Mouse (Mus musculus) urinary bladder, postnatal 25 days (tissue): ENCODE data around the gene P4ha2.
A peak's percentile ranks its signal among the peaks of the same experiment; 100 is the strongest.

Experiments used
- DNase-seq: peaks from one replicate; pipeline ENCODE4 v3.0.0; 2022; ENCODE audit warnings: low spot score

The P4ha2 gene

DNA sequence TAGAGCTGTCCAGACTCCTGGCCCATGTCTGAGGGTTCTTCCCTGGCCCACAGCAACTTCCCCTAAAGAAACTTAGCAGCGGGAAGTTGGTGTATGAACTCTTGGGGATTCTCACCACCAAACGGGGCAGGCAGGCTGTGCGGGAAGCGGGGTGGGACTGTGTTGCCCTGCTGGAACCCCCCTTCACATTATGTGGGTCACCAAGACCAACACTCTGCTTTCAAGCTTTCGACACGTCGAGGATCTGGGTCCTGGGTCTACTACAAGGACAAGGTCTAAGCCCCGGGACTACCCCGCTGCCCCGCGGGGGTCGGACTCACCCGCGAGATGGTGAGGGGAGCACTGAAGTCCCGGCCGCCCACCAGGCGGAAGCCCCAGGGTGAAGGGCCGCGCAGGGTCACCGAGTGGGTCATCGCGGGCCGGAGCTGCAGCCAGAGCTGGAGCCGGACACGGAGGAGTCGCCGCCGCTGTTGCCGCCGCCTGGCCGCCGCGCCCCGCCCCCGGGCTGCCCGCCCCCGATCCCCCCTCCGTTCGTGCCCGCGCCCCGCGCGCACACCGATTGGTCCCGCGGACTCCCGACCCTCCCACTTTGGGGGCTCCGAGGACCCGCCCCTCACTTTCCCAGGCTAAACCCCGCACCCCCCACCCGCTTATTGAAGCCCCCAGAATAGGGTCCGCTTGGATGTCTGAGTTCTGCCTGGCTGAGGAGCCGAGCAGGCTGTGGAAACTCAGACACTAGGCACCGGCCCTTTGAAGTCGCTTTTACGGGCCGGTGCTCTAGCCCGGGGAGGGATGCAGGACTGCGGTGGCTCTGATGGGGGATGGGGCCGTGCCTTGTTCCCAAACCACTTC is 31.1 kb upstream of the P4ha2 start, which contains the start of gene Pdlim4:
Pdlim4 (minus strand) TSS at position 495 of the 852 bp plus-strand sequence.
- DNase-seq: no peak

DNA sequence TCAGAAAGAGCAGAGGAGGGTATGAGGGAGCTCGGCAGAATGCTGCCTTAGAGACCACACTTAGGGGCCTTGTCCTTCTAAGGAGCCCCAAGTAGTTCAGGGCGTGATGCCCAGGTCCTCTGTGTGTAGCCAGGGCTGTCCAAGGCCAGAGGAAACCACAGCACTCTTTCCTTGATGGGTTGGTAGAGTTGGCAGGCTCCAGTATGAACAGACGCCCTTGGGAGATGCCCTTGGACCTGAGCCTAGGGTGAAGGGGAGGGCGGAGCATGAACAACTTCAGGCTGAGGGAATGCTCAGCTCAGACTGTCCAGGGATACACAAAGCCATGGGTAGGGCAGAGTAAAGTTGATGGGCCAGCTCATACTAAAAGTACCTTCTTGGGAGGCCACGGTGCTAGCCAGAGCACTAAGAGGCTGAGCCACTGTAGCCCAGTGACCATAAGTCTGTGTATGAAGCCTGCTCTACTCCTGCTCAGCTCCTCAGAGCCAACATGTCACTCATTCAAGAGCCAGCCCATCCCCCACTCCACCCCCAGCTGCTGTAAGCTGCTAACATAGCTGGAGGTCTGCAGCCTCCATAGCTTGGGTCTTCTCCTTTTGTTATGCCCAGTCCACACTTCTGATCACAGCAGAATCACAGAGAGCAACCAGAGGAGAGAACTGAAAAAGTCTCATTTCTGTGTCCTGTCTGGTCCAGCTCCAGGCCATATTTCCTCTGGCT is 28.0 kb upstream of the P4ha2 start:
- no peak for DNase-seq

DNA sequence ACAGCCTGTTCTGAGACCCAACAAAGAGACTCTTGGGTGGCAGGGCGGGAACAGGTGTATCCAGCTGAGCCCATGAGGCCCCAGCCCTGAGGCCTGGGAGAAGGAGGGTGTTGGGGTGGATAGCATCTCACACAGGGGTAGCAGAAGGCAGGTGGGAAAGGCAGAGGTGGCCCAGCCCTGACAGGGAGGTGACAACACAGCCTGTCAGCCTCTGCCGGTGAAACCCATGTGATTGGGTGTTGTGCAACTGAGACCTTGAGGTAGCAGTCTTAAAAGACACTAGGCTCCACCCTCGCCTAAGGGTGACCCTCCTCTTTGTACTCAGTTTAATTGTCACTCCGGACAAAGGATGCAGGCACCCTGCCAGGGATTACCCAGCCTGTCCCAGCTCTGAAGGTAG is 26.6 kb upstream of the P4ha2 start:
- no peak for DNase-seq

DNA sequence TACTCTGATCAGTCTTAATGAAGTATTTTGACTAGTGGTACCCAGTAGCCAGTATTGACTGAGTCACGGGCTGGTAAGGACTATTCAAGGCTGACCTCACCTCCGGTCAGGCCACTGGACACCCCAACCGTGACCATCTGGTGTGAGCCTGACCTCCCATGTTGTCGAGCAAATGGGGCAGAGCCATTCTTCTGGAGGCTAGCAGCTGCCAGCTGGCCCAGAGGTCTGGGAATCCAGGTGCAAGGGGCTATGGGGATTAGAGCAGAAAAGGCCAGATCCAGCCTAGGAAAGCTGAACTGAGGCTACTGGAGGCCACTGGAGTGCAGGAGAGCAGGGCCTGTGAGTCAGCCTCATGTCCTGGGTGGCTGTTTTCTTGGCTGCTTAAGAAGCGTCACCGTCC is 24.5 kb upstream of the P4ha2 start:
- no peak for DNase-seq

DNA sequence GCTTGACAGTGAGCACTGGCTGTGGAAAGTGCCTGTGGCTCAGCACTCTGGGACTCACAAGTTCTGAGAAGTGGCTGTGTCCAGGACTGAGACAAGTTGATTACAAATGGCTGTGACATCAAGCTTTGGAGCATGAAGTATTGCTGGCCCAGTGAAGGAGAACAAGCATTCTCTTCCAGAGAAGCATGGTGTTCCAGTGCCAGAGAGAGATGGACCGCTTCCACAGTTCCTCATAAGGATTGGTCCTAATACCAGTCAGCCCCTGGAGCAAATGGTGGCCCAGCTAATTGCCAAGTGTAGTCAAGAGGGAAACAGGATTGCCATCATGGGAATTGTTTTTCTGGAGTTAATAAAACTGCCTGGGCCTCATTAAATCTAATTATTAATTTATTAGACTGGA is 23.8 kb upstream of the P4ha2 start:
- DNase-seq: no peak

DNA sequence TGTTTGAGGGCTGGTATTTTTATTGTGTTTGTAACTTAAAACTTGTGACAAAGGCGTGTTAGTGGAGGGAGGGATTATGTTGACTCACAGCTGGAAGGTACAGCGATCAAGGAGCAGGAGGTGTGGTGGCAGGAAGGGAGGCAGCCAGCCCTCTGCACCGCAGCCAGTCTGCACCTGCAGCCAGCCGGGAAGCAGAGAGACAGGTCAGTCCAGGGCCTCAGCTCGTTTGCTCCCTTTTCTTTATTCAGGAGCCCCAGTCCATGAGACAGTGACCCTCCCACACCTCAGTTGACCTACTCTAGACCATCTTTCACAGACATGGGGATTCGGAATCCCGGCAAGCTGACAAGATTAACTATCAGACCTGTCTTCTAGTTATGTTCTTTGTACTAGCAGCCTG is 19.5 kb upstream of the P4ha2 start:
- no peak for DNase-seq

DNA sequence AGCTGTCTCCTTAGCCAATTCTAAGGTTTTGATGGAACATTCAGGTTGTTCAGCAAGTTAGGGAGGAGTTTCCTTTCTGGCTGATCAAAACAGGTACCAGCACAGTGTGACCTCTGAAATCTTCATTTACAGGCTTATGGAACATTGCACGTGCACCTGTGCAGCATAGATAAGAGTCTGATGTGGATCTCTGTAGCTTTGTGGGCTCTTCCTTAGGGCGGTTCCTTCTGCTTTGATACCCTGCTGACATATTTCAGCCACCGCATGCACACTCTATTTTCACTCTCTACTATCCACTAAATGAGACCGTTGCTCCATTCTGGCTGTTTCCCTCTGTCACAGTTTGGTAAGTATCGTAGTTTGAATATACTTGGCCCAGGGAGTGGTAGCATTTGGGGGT is 17.2 kb upstream of the P4ha2 start:
- no peak for DNase-seq

DNA sequence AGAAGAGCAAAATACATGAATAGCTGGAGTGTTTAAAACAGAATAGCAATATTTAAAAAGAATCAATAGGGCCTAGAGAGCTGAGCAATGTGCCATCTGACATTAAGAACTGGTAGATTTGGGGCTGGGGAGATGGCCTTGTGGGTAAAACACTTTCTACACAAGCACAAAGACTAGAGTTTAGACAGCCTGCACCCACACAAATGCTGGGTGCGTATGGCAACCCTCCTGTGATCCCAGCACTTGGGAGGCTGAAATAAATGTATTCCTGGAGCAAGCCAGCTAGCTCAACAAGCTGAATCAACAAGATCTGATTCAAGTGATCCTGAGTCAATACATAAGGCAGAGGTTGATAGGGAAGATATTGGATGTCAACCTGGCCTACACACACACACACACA is 14.9 kb upstream of the P4ha2 start:
- DNase-seq: no peak

DNA sequence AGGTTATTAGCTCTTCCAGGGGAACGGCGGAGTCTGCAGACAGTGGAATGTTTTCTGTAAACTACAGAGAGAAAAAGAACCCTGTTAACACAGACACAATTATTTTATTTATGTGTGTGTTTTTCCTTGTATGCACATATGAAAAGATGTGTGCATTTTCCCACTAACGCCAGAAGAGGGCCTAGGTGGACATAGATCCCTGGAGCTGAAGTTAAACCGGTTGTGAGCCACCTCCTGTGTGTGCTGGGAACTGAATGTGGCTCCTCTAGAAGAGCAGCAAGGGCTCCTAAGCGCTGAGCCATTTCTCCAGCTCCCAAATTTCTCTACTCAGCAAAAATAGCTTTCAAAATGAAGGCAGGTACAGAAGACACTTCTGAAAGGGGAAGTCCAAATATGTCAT is 14.1 kb upstream of the P4ha2 start:
- DNase-seq: no peak

DNA sequence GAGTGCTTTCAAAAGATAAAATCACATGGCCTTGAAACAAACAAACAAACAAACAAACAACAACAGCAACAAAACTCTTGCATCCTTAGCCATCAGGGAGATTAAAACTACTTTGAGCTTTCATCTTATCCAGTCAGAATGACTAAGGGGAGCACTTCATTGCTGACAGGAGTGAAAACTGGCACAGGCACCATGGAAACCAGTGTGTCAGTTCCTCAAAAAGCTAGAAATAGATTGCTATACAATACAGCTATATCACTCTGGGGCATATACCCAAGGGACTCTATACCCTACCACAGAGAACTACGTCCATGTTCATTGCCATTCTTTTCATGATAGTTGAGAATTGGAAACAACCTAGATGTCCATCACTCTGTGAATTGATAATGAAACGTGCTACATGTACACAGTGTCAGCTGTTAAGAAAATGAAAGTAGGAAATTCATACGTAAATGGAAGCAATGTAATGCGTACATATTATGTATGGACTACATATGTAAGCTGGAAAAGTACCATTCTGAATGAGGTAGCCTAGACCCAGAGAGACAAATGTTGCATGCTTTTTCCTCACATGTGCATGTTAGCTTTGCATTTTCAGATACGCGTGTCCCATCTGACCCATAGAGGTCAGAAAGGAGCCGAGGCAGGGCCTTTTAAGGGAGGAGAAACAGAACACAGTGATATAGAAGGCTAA is 11.5 kb upstream of the P4ha2 start:
- no peak for DNase-seq

DNA sequence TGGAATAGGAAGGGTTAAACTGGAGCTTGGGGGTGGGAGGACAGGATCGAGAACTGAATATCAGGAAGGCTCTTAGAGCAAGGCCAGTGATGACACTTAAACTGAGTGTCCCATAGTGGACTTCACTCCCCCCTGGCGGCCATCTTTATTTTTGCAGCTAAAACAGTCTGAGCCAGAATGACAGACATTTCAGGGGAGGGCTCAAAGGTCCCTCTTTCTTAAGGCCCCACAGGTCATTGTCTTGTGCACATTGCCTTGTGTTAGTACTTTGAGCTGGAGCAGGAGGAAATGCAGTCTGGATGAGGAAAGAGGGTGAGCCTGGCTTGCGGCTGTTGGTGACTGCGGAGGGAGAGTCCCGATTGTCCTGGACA is 11.0 kb upstream of the P4ha2 start:
- peak; percentile 84 for DNase-seq

DNA sequence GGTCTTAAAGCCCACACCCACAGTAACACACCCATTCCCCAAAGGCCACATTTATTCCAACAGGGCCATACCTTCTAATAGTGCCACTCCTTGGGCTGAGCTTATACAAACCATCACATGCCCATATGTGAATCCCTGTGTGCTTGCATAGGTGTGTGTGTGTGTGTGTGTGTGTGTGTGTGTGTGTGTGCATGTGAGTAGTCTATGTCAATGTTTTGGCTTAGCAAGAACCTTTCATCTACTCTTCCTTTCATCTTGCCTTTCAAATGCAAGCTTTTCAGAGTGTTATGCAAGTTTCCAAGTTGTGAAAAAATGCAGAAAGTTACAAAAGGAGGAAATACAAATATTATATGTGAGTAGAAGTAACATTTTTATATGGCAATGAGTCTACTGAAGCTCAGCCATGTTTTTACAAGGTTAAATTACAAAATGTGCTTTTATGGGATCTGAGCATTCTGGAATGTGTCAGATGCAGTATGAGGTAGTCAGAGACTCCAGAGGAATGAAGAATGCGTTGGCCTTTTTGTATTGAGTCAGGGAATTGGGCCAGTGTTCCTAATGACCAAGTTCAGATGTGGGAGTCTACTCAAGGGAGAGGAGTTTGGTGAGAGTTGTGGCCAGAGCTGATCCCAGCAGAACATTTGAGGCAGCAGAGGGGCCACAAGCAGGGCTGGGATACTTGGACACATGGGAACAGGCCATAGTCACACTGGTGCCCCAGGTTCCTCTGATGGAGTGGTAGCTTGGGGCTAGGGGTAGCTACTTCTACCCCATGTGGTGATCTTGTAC is 9.6 kb upstream of the P4ha2 start:
- no peak for DNase-seq

DNA sequence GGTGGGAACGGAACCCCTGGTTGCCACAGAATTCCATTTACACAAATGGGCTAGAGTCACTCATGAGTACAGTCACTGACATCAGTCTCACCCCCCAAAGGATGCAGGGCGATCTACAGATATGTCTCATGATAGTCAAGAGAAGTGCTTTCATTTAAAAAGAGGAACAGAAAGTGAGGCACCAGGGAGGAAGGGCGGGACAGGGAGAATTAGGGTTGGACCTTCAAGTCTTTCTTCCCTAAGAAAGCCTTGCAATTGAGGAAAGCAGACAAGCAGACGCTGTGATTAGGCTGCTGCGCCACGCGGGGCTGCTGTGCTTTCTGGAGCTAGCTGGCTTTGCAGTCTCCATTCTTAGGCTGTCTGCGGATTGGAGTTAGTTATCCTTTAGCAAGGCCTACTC is 8.2 kb upstream of the P4ha2 start:
- no peak for DNase-seq

DNA sequence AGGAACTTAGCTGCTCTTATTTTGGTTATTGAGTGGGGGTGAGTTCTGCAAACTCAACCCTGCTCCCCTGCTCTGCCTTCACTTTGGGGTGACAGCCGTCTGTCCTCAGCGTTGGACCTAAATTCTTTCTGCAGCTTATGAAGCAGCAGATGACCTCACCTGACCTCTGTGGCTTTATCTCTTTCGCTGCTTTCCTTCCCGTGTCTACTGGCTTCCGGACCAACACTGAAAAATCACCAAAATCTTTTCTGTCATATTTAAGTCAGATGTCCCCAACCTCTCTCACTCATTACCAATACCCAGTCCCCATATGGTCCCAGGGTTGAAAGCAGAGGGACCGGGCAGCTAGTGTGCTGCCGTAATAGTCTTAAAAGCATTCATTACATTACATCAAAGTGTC is 7.7 kb upstream of the P4ha2 start:
- DNase-seq: no peak

DNA sequence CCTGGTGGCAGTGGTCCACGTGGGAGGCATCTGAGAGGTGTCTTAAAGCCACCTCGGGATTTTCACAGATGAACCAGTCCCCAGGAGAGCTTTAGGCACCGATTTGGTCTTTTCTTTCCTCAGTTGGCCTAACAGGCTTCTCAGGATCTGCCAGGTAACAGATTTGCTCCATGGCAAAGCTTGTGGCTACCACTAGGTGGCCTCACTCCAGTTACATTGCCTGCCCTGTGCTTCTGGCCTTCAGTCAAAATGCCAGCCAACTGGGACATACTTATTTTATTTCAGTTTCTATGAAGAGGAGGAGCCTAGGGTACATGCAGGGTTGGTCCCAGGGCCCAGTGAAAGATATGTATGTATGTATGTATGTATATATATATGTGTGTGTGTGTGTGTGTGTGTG is 6.9 kb upstream of the P4ha2 start:
- DNase-seq: no peak

DNA sequence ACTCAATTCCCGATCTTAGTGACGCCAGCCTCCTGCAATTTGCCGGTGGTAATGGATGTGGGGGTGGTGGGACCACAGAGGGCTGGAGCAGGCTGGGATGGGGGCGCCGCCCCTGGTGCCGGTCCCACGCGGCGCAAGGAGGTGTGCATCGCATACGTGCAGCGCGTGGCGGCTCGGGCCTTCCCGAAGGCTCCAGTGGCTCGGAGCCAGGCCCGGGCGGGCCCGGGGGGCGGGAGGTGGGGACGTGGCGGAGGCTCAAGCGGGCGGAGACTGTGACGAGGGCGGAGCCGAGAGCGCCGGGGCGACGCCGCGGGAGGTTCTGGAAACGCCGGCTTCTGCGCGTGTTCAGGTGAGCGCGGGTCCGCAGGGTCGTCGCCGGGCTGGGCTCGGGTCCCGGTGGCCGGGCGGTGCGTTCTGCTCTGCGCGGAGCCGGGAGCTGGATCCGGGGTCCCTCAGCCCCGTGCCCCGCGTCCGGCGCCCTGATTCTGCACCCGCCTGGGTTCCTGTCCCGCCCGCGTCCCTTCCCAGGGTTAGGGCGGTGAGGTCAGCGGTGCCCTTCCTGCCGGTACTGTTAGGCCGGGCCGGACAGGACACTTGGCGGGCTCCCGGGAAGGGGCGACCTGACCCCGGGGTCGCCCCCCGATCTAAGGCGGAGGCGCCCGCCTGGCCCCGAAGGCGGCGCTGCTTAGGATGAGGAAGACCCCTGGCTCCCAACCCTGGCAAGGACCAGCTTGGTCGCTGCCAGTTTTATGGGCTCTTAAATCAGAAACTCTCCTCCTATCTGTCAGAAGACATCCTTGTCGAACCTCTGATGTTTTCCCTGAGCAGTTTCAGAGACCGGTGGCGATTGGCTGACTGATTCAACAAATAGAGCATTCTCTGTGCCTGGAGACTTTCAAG is 1.0 kb downstream of the P4ha2 start:
- peak; percentile 70 for DNase-seq

DNA sequence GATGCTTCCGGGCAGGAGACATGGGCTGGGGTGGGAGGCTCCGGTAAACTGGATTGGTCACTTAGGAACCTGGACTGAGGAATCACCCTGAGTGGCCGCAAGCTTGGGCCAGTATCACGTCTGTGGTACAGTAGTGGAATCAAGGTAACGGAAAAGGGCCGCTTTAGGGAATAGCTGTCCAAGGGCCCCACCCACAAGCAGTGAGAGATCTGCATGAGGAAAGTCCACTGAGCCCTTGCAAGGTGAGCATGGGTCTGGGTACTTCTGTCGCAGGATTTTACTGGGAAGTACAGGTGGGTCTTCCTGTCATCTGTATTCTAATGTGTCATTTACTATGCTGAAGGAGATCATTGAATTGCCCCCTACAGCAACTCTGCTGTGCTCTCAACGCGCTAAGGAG is 1.8 kb downstream of the P4ha2 start:
- DNase-seq: no peak

DNA sequence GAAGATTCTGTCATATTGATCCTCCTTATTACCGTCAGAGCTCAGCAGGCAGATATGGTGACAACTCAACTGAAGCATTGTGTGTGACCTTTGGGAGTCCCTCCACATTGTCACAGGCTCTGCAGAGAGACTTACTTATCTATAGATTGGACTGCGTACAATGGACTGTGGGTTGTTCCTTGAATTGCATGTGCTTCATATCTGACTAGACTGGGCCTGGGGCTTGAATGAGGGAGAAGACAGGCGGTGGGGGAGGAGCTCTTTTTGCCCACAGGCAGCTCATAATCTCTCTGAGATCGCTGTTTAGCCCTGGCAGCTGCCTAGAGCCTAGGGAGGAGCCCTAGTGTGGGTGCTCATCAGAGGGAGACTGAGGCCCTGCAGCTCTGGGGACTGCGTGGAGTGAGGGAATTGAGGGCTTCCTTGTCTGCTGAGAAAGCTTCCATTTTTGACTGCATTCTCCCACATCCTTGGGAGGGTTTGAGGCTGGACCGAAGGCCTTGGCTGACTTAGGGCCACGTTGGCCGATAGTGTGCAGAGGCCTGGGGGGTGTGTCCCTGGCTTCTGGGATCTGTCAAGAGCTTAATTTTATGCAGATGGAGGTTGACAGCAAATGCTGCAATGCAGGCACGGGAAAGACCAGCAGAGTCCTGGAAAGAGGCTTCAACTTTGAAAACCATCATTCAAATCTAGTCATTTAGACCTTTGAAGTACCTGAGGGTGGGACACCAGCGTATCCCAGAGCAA is 3.0 kb downstream of the P4ha2 start:
- no peak for DNase-seq

DNA sequence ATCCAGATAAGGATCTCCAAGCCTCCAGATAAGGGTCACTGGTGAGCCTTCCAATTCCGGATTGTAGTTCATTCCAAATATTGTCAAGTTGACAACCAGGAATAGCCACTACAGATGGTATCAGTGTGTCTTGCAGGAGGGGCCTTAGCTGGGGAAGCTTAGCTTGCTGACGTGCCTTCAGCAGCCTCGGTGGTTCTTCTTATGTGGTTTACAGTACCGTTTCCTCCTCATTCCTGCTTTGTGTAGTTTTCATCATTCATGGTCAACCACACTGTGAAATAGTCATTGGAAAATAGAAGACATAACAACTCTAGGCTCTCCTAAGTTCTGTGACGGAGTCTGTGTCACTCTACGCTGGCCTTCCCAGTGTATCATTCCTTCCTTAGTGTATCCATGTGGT is 5.1 kb downstream of the P4ha2 start:
- DNase-seq: no peak

DNA sequence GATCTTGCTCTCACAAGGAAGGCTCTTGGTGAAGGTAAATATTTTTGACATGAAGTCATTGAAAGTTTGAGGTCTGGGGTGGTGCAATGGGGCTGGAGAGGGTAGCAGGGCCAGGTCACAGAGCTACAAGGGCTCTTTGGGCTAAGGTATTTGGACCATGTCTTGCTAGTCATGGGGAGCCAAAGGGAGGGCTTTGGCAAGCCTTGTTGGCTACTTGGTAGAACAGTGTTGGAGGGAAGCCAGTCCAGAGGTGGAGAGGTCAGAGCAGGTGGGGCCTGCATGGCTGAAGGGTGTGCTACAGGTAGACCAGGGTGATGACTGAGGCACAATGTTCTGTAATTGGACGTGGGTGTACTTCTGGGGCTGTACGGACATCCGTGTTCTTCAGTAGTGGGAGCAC is 6.8 kb downstream of the P4ha2 start:
- no peak for DNase-seq

DNA sequence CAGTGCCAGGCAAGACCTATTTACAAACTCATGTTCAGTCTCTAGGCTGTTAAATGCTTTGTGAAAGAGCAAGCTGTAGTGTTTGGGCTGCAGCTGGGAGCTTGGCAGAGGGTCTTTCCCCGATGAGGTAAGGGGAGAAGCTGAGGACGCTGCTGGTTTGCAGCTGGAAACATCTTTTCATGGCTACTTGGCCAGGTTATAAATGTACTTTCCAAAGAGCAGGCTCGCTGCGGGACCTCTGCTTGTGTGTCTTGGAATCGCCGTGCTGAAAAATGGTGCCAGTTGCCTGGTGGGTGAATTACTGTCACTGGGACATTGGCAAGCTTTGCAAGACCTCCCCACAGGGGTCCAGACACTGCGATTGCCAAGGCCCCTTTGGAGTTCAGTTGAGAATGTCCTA is 7.3 kb downstream of the P4ha2 start:
- DNase-seq: no peak
